Mouse (Mus musculus) erythroblast, embryonic 14.5 days (primary cell): Measurements from ENCODE around the gene Klhdc10.

Experiments
- GATA1 ChIP-seq: IDR thresholded peaks from 2 replicates; pipeline ENCODE4 v1.6.1; 2012; ENCODE audit warnings: low read length, inconsistent platforms, mixed read lengths
- TAL1 ChIP-seq: IDR thresholded peaks from 3 replicates; pipeline ENCODE4 v1.6.1; 2012; ENCODE audit warnings: low read length, inconsistent platforms, mixed read lengths

DNA sequence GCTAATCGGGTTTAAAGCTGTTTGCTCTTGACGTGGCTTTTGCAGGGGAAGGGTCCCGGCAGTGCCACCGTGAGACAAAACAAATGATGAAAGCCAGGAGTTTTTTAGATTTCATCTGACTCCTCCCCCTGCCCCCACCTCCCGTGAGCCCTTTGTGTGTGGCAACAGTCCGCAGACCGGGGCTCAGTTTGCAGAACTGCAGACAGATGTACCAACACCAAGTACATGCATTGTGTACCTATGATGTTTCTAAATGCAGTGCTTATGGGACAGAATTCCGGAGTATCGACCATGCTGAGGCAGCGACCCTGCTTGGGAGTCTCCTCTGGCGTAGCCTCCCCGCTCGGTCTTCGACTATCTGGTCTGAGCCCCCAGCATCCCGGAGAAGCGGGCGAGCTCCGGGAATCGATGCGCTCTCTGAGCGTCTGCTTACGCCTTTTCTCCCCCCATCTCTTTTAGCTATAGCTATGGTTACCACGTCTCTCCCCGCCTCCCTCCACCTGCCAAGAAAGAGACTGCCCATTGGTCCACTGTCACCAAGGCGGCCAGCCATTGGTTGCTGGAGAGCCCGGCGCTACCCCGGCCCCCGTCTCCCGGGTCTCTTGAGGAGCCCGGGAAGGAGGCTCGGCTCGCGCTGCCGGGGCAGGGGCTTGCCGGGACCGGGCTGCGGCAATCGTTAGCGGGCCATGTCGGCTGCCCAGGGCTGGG lies at the start of gene Klhdc10:
- no peak for TF ChIP-seq GATA1
- TF ChIP-seq TAL1 = no peak
